Mouse (Mus musculus): ENCODE measurements around the gene Lrrn1.

GRCm38 (mm10) chr6:107574561-107574960, 45.0 kb downstream of the Lrrn1 start:
- TF ChIP-seq POLR2A (IDR thresholded peaks at IDR 0.05; ENCODE audit: insufficient read length, low read depth) (no peak), E2F4 (IDR thresholded peaks at IDR 0.05; ENCODE audit: insufficient read depth) (no peak), USF1 (IDR thresholded peaks at IDR 0.05; ENCODE audit: low read depth) (no peak), POLR2AphosphoS2 (IDR thresholded peaks at IDR 0.05; ENCODE audit: insufficient read length, low read depth) (no peak), SRF (IDR thresholded peaks at IDR 0.05; ENCODE audit: control insufficient read depth, insufficient read length, low read depth) (no peak), CEBPB (IDR thresholded peaks at IDR 0.05; ENCODE audit: insufficient read depth, poor library complexity, severe bottlenecking) (no peak), TCF3 (IDR thresholded peaks at IDR 0.05; ENCODE audit: insufficient read length, low read depth) (no peak), MYOG (IDR thresholded peaks at IDR 0.05; ENCODE audit: control insufficient read depth in 1 of 3, insufficient read depth in 1 of 3, insufficient read length in 2 of 3, low read depth in 2 of 3) (no peak)
